Mouse (Mus musculus): ENCODE measurements at regions not wholly inside any gene's neighbourhood (a gene's known extent, or its start where the extent isn't known, plus 50 kb on each side); places are given as distances from the start of the nearest gene placed in this dataset.

GRCm38 (mm10) chr12:21472487-21472886 lies 55.0 kb upstream of the Ywhaq start:
- Histone ChIP-seq H3K9ac (ENCODE audit: low read depth, low read length) (no peak overlapping the region), H3K27me3 (replicated peaks; ENCODE audit: control insufficient read depth, insufficient read depth, low read length) (no peaks in the 10 kb centered on the region), H3K4me1 (replicated peaks; ENCODE audit: control insufficient read depth, insufficient read depth, low read length) (no peaks in the 10 kb centered on the region), H3K9me3 (ENCODE audit: control insufficient read depth, low read length) (no peaks in the 10 kb centered on the region), H3K4me3 (ENCODE audit: low read depth, low read length) (no peak overlapping the region), H3K4me2 (no peak overlapping the region), H3K36me3 (ENCODE audit: control insufficient read depth, insufficient read depth, low read length) (no peaks in the 10 kb centered on the region), H3K27ac (ENCODE audit: low read depth, low read length) (no peak overlapping the region)
- 53% methylated on average over 4 of the region's 4 CpGs for WGBS
- ATAC-seq (replicated peaks; ENCODE audit: low FRiP score) (no peak), DNase-seq (ENCODE audit: low spot score) (no peak)

DNA sequence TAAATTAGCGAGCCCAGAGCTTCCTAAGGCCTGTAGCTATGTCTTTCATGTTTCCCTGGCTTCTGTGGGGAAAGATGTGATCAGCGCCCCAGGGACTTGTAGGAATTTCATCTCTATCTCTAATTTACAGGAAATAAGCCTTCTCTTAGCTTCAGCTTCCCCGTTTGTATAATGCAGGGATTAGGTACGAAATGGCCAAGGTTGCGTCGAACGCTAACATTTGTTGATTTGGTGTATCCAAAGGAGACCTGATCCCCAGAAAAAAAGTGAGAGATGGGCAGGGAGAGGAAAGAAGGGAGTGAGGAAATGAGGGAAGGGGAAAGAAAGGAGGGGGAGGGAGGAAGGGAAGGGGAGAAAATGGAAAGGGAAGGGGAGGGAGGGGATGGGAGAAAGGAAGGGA lies 54.5 kb upstream of the Ywhaq start:
- 83% methylated on average over 7 of the region's 7 CpGs for WGBS
- ATAC-seq (replicated peaks; ENCODE audit: low FRiP score) (no peak), DNase-seq (ENCODE audit: low spot score) (no peak)
- no peaks in the 10 kb centered on the region for H3K4me1 ChIP-seq (replicated peaks; ENCODE audit: control insufficient read depth, insufficient read depth, low read length)
- H3K9me3 ChIP-seq (ENCODE audit: control insufficient read depth, low read length), result no peaks in the 10 kb centered on the region
- no peak overlapping the region for H3K4me3 ChIP-seq (ENCODE audit: low read depth, low read length)
- no peaks in the 10 kb centered on the region for H3K36me3 ChIP-seq (ENCODE audit: control insufficient read depth, insufficient read depth, low read length)
- H3K27me3 ChIP-seq (replicated peaks; ENCODE audit: control insufficient read depth, insufficient read depth, low read length), result no peaks in the 10 kb centered on the region
- no peak overlapping the region for H3K27ac ChIP-seq (ENCODE audit: low read depth, low read length)
- no peak overlapping the region for H3K4me2 ChIP-seq
- no peak overlapping the region for H3K9ac ChIP-seq (ENCODE audit: low read depth, low read length)

DNA sequence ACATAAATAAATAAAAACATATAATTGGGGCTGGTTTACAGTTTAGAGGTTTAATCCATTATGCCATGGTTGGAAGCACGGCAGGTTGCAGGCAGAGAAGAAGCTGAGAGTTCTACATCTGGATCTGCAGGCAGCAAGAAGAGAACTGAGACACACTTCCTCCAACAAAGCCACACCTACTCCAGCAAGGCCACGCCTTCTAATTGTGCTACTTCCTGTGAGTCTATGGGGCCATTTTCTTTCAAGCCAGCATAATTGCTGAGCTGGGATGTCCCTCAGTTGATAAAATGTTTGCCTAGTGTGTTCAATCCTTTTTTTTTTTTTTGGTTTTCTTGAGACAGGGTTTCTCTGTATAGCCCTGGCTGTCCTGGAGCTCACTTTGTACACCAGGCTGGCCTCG lies 52.8 kb upstream of the Ywhaq start:
- no peak overlapping the region for H3K9ac ChIP-seq (ENCODE audit: low read depth, low read length)

More for the DNA sequence above, 52.8 kb upstream of the Ywhaq start:
- WGBS, result 86% methylated on average over 3 of the region's 3 CpGs
- Histone ChIP-seq H3K36me3 (ENCODE audit: control insufficient read depth, insufficient read depth, low read length) (no peaks in the 10 kb centered on the region), H3K9me3 (ENCODE audit: control insufficient read depth, low read length) (no peaks in the 10 kb centered on the region), H3K4me2 (no peak overlapping the region), H3K4me1 (replicated peaks; ENCODE audit: control insufficient read depth, insufficient read depth, low read length) (no peaks in the 10 kb centered on the region), H3K27ac (ENCODE audit: low read depth, low read length) (no peak overlapping the region), H3K27me3 (replicated peaks; ENCODE audit: control insufficient read depth, insufficient read depth, low read length) (no peaks in the 10 kb centered on the region), H3K4me3 (ENCODE audit: low read depth, low read length) (no peak overlapping the region)
- DNase-seq (ENCODE audit: low spot score) (no peak), ATAC-seq (replicated peaks; ENCODE audit: low FRiP score) (no peak)
